Mouse (Mus musculus) CH12.LX (cell line): ENCODE measurements around the gene Tmem50b. TPM values are rescaled to one million over a fixed set of nuclear protein-coding genes. Genes with fewer than 3 reads are reported as not detected.

Source experiments
- DNase-seq: peaks from one replicate; pipeline ENCODE4 v3.0.0-alpha.2; 2013; ENCODE audit errors: extremely low read depth
- H3K27ac ChIP-seq: 2 replicates; pipeline ENCODE4 v1.5.1; 2012; ENCODE audit warnings: low read depth, mild to moderate bottlenecking, control low read depth, moderate library complexity; ENCODE audit not compliant: insufficient read depth
- H3K27me3 ChIP-seq: replicated peaks from 2 replicates; pipeline ENCODE3; 2012; ENCODE audit warnings: inconsistent platforms
- H3K36me3 ChIP-seq, 2 experiments: replicated peaks in 1 of 2; 2 replicates each; pipeline versions ENCODE3 to v1.6.1; 2012; ENCODE audit warnings: inconsistent platforms in 1 of 2, low read length in 1 of 2, mild to moderate bottlenecking in 1 of 2, mixed read lengths in 1 of 2, moderate library complexity in 1 of 2; ENCODE audit not compliant: control insufficient read depth in 1 of 2, insufficient read depth in 1 of 2
- H3K4me1 ChIP-seq, 2 experiments: 2 replicates each; pipeline ENCODE4 v1.6.1; 2012; ENCODE audit warnings: inconsistent platforms in 1 of 2, moderate library complexity in 1 of 2; ENCODE audit not compliant: insufficient read depth in 2 of 2, control insufficient read depth in 1 of 2
- H3K4me2 ChIP-seq: 2 replicates; pipeline ENCODE4 v1.6.1; 2012; ENCODE audit warnings: low read depth, mild to moderate bottlenecking, control low read depth; ENCODE audit not compliant: poor library complexity, insufficient read depth, severe bottlenecking
- H3K4me3 ChIP-seq, 3 experiments: fragments of 150-350 bp in 1 of 3; sonication (generic) in 1 of 3; replicated peaks in 1 of 3; 2 replicates each; pipeline versions ENCODE3 to v1.5.1; 2011 to 2012; ENCODE audit warnings: low read depth in 2 of 3, low read length in 2 of 3, mild to moderate bottlenecking in 2 of 3, moderate library complexity in 2 of 3, control low read depth in 1 of 3, improper control_type of control experiment in 1 of 3, inconsistent platforms in 1 of 3, mixed read lengths in 1 of 3; ENCODE audit not compliant: poor library complexity in 1 of 3
- H3K79me2 ChIP-seq: replicated peaks from 2 replicates; pipeline ENCODE4 v1.6.1; 2012; ENCODE audit warnings: mild to moderate bottlenecking, moderate library complexity; ENCODE audit not compliant: control insufficient read depth, poor library complexity, insufficient read depth, severe bottlenecking; ENCODE audit errors: extremely low read depth
- H3K9ac ChIP-seq: 2 replicates; pipeline ENCODE4 v1.6.1; 2012; ENCODE audit warnings: low read depth, mild to moderate bottlenecking, control low read depth, moderate library complexity; ENCODE audit not compliant: insufficient read depth
- H3K9me3 ChIP-seq: replicated peaks from 2 replicates; pipeline ENCODE3; 2012; ENCODE audit warnings: low read length, inconsistent platforms, mixed read lengths
- BHLHE40 ChIP-seq: IDR thresholded peaks from 2 replicates; pipeline ENCODE4 v1.6.1; 2011; ENCODE audit warnings: mild to moderate bottlenecking, low read depth, low read length, improper control_type of control experiment
- CHD2 ChIP-seq: IDR thresholded peaks from 2 replicates; pipeline ENCODE4 v1.6.1; 2011; ENCODE audit warnings: low read length, improper control_type of control experiment
- CTCF ChIP-seq, 2 experiments: IDR thresholded peaks in 1 of 2; conservative IDR thresholded peaks in 1 of 2; 2 replicates each; pipeline ENCODE4 v1.5.1; 2011 to 2012; ENCODE audit warnings: low read depth in 2 of 2, low read length in 2 of 2, improper control_type of control experiment in 1 of 2, inconsistent platforms in 1 of 2, mild to moderate bottlenecking in 1 of 2, moderate library complexity in 1 of 2
- ELF1 ChIP-seq: IDR thresholded peaks from 2 replicates; pipeline ENCODE4 v1.6.1; 2014; ENCODE audit warnings: low read depth, mild to moderate bottlenecking, inconsistent platforms, low read length, improper control_type of control experiment
- EP300 ChIP-seq: IDR thresholded peaks from 2 replicates; pipeline ENCODE4 v1.6.1; 2011; ENCODE audit warnings: low read length, improper control_type of control experiment
- GABPA ChIP-seq: IDR thresholded peaks from 2 replicates; pipeline ENCODE4 v1.6.1; 2012; ENCODE audit warnings: low read depth, low read length, improper control_type of control experiment, inconsistent platforms; ENCODE audit not compliant: insufficient replicate concordance
- IRF4 ChIP-seq: IDR thresholded peaks from 2 replicates; pipeline ENCODE4 v1.6.1; 2014; ENCODE audit warnings: low read depth, mild to moderate bottlenecking, inconsistent platforms, low read length, improper control_type of control experiment
- JUN ChIP-seq: IDR thresholded peaks from 2 replicates; pipeline ENCODE4 v1.6.1; 2011; ENCODE audit warnings: low read depth, mild to moderate bottlenecking, low read length, improper control_type of control experiment, moderate library complexity; ENCODE audit not compliant: insufficient read depth
- MAFK ChIP-seq: IDR thresholded peaks from 2 replicates; pipeline ENCODE4 v1.6.1; 2011; ENCODE audit warnings: low read length, improper control_type of control experiment; ENCODE audit not compliant: insufficient replicate concordance
- MEF2A ChIP-seq: IDR thresholded peaks from 2 replicates; pipeline ENCODE4 v1.6.1; 2014; ENCODE audit warnings: low read depth, mild to moderate bottlenecking, inconsistent platforms, low read length, improper control_type of control experiment, borderline replicate concordance
- MYC ChIP-seq: IDR thresholded peaks from 2 replicates; pipeline ENCODE4 v1.6.1; 2011; ENCODE audit warnings: low read depth, mild to moderate bottlenecking, improper control_type of control experiment, low read length
- PAX5 ChIP-seq: IDR thresholded peaks from 2 replicates; pipeline ENCODE4 v1.6.1; 2012; ENCODE audit warnings: low read length, inconsistent platforms, mixed read lengths
- POLR2A ChIP-seq: IDR thresholded peaks from 2 replicates; pipeline ENCODE4 v1.6.1; 2011; ENCODE audit warnings: low read depth, mild to moderate bottlenecking, improper control_type of control experiment, low read length
- RCOR1 ChIP-seq: conservative IDR thresholded peaks from 2 replicates; pipeline ENCODE4 v1.6.1; 2012; ENCODE audit warnings: low read depth, mild to moderate bottlenecking, inconsistent platforms, low read length, improper control_type of control experiment
- SIN3A ChIP-seq: IDR thresholded peaks from 2 replicates; pipeline ENCODE4 v1.6.1; 2012; ENCODE audit warnings: low read length, improper control_type of control experiment, inconsistent platforms
- TCF12 ChIP-seq: IDR thresholded peaks from 2 replicates; pipeline ENCODE4 v1.6.1; 2014; ENCODE audit warnings: low read depth, mild to moderate bottlenecking, inconsistent platforms, low read length, improper control_type of control experiment
- UBTF ChIP-seq: IDR thresholded peaks from 2 replicates; pipeline ENCODE4 v1.6.1; 2012; ENCODE audit warnings: low read depth, mild to moderate bottlenecking, inconsistent platforms, low read length, improper control_type of control experiment, moderate library complexity
- USF1 ChIP-seq: IDR thresholded peaks from 2 replicates; pipeline ENCODE4 v1.6.1; 2014; ENCODE audit warnings: low read depth, mild to moderate bottlenecking, inconsistent platforms, low read length, improper control_type of control experiment
- ZKSCAN1 ChIP-seq: IDR thresholded peaks from 2 replicates; pipeline ENCODE4 v1.6.1; 2012; ENCODE audit warnings: low read depth, inconsistent platforms, low read length, improper control_type of control experiment, borderline replicate concordance
- ZNF384 ChIP-seq: IDR thresholded peaks from 2 replicates; pipeline ENCODE4 v1.6.1; 2012; ENCODE audit warnings: low read depth, low read length, improper control_type of control experiment, inconsistent platforms
- dilution Hi-C: fragments of 300-500 bp; cut with MboI; formaldehyde crosslinking; loops from 2 replicates; pipeline ENCODE4 v1.14.3; 2020; ENCODE audit warnings: low sequenced_read_pairs; ENCODE audit not compliant: extremely low pct_unique_long_range_greater_than_20kb, extremely low pct_ligation_motif_present
- in situ Hi-C: fragments of 300-500 bp; cut with MboI; formaldehyde crosslinking; loops from 3 replicates; pipeline ENCODE4 v1.14.3; 2019; ENCODE audit warnings: low sequenced_read_pairs, low pct_ligation_motif_present, low pct_unique_long_range_greater_than_20kb, mixed read lengths
- polyA plus RNA-seq: library from polyadenylated mRNA; unstranded; fragments of >175 nt; gene quantifications from 2 replicates; pipeline ENCODE4 v1.2.1, GENCODE M21; 2012; ENCODE audit warnings: low read depth; ENCODE audit not compliant: insufficient read length
- total RNA-seq, 2 experiments: library from RNA; depleted of rRNA; stranded (reverse); fragments of 300-350 nt in 1 of 2; fragments of >200 nt in 1 of 2; gene quantifications; 2 replicates each; pipeline ENCODE4 v1.2.3; 2012 to 2014

Tmem50b gene
- total and polyA plus RNA-seq, 3 experiments = 6.1 to 15.9 (median 12.7) TPM

GRCm38 (mm10) chr16:91614552-91614951, 17.0 kb upstream of the Tmem50b start:
- in situ Hi-C loops = no loop called here

DNA sequence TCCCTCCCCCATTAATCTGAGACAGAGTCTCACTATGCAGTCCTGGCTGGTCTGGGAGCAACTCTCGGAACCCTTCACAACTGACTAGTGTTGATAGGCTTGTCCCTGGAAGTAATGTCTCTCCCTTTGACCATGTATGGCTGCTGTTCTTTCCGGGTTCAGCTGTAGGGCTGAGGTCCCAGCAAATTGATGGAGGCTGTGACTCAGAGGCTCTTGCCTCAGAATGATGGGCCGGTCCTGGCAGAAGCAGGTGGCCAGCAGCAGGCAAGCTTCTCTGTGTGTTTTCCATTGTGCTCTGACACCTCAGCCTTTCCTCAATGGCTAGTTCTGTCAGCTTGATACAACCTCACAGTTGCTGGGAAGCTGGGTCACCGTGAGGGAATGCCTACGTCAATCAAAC, 14.9 kb upstream of the Tmem50b start:
- no peak overlapping the region for H3K27ac ChIP-seq
- no peak overlapping the region for H3K4me3 ChIP-seq
- H3K4me1 ChIP-seq = peaks cover 0 to 10% of the 10 kb centered on the region in 2 experiments; a peak in 1 of 4 replicates
- H3K4me2 ChIP-seq = no peak overlapping the region
- in situ Hi-C loops = no loop called here
- no peaks in the 10 kb centered on the region for H3K79me2 ChIP-seq
- no peaks in the 10 kb centered on the region for H3K9me3 ChIP-seq
- H3K9ac ChIP-seq = no peak overlapping the region
- H3K27me3 ChIP-seq = no peaks in the 10 kb centered on the region
- no peak for DNase-seq
- TF ChIP-seq PAX5 (no peak), IRF4 (no peak), GABPA (no peak), CHD2 (no peak), UBTF (no peak), MEF2A (no peak), ELF1 (no peak), EP300 (no peak)
- dilution Hi-C loops = no loop called here
- H3K36me3 ChIP-seq = no peaks in the 10 kb centered on the region

More at GRCm38 (mm10) chr16:91614552-91614951, 17.0 kb upstream of the Tmem50b start:
- Histone ChIP-seq H3K4me3 (no peak overlapping the region), H3K27ac (no peak overlapping the region), H3K9me3 (no peaks in the 10 kb centered on the region), H3K27me3 (no peaks in the 10 kb centered on the region), H3K4me2 (no peak overlapping the region), H3K79me2 (no peaks in the 10 kb centered on the region), H3K9ac (no peak overlapping the region), H3K36me3 (peaks cover 0 to 2% of the 10 kb centered on the region in 2 experiments), H3K4me1 (peaks cover 5 to 20% of the 10 kb centered on the region in 2 experiments; a peak in 3 of 4 replicates)
- no peak for DNase-seq
- dilution Hi-C loops = no loop called here
- TF ChIP-seq USF1 (no peak), CTCF (conservative IDR thresholded peaks at IDR 0.05 in 1 of 2, IDR thresholded peaks at IDR 0.05 in 1 of 2; ENCODE audit: low read depth in 2 of 2, low read length in 2 of 2) (no peak), SIN3A (no peak), MAFK (no peak), ZNF384 (no peak), IRF4 (no peak), RCOR1 (no peak), JUN (no peak), UBTF (no peak), TCF12 (no peak), BHLHE40 (no peak), CHD2 (no peak), ELF1 (no peak), POLR2A (no peak), MYC (no peak), ZKSCAN1 (no peak), MEF2A (no peak)
